Mouse (Mus musculus): ENCODE results near the gene Dnaic2.

The Dnaic2 gene

DNA sequence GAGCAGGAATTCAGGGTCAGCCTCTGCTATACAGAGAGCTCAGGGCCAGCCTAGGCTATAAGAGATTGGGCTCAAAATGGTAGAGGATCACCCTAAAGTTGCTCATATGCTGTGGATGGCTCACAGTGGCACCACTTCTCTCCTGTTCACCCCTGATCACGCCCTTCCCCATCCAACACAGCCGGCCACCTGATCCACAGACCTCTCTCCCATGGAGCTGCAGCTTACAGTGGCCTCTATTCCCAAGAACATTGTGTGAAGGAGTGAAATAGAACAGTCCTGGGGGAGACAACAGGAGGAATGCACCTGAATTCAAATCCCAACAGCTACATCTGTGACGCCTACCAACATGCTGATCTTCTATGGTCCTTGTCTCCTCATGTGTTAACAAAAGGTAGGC is 71.4 kb downstream of the Dnaic2 start, which contains the start of gene Gpr142:
TSS of gene Gpr142 (plus strand) at position 301 of the 400 bp plus-strand sequence.
- DNase-seq (ENCODE audit: low spot score): no peak

DNA sequence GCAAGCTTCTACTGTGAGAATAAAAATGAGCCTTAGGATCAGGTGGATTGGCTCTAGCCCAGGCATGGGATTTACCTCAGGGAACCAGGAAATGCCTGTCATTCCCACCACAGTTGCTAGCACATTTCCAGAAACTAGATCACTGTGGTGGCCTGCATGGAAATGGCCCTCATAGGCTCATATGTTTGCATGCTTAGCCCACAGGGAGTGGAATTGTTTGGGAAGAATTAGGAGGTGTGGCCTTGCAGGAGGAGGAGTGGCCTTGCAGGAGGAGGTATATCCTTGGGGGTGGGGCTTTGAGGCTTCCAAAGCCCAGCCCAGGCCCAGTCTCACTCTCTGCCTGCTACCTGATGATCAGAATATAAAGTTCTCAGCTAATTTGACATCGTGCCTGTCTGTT is 74.7 kb downstream of the Dnaic2 start:
- no peak for DNase-seq (ENCODE audit: low spot score)

GRCm38 (mm10) chr11:114802540-114803267 is 75.5 kb downstream of the Dnaic2 start:
- no peak for DNase-seq (ENCODE audit: low spot score)

GRCm38 (mm10) chr11:114803990-114804389 is 76.8 kb downstream of the Dnaic2 start:
- no peak for DNase-seq (ENCODE audit: low spot score)

- DNase-seq (ENCODE audit: low spot score): no peak
These were observed 79.8 kb downstream of the Dnaic2 start for GRCm38 (mm10) chr11:114807025-114807424.
